Mouse (Mus musculus) c-Kit-positive CD71-positive TER-119-negative erythroid progenitor cells, embryonic 14.5 days (primary cell): ENCODE data around the gene Pigv.

Source experiments
- DNase-seq: peaks from one replicate; pipeline ENCODE4 v3.0.0-alpha.2; 2013; ENCODE audit warnings: low read depth

Pigv gene

GRCm38 (mm10) chr4:133671881-133672844, at the start of gene Pigv:
Gene Pigv, minus strand, starts transcription at chr4:133672647.
- DNase-seq: peak; percentile 77

- DNase-seq: no peak
These were observed 47.3 kb upstream of the Pigv start for GRCm38 (mm10) chr4:133719791-133720190.

GRCm38 (mm10) chr4:133712755-133713154, 40.3 kb upstream of the Pigv start:
- no peak for DNase-seq

GRCm38 (mm10) chr4:133711307-133712076, 39.0 kb upstream of the Pigv start:
- DNase-seq: no peak

GRCm38 (mm10) chr4:133709395-133709794, 36.9 kb upstream of the Pigv start:
- no peak for DNase-seq

- DNase-seq: no peak
These were observed 35.0 kb upstream of the Pigv start for GRCm38 (mm10) chr4:133707464-133707863.

GRCm38 (mm10) chr4:133706956-133707355, 34.5 kb upstream of the Pigv start:
- DNase-seq: no peak

GRCm38 (mm10) chr4:133705062-133705461, 32.6 kb upstream of the Pigv start:
- peak; percentile 51 for DNase-seq

GRCm38 (mm10) chr4:133700905-133701368, 28.5 kb upstream of the Pigv start:
- DNase-seq: no peak

- no peak for DNase-seq
These were observed 22.9 kb upstream of the Pigv start for GRCm38 (mm10) chr4:133695363-133695762.

- no peak for DNase-seq
These were observed 17.8 kb upstream of the Pigv start for GRCm38 (mm10) chr4:133690252-133690651.

GRCm38 (mm10) chr4:133688417-133689067, 16.1 kb upstream of the Pigv start:
- no peak for DNase-seq

- DNase-seq: no peak
These were observed 14.7 kb upstream of the Pigv start for GRCm38 (mm10) chr4:133687126-133687525.

GRCm38 (mm10) chr4:133686512-133686911, 14.1 kb upstream of the Pigv start:
- no peak for DNase-seq

- DNase-seq: no peak
These were observed 7.8 kb upstream of the Pigv start for GRCm38 (mm10) chr4:133680206-133680786.

GRCm38 (mm10) chr4:133679629-133680028, 7.2 kb upstream of the Pigv start:
- no peak for DNase-seq

- no peak for DNase-seq
These were observed 4.8 kb upstream of the Pigv start for GRCm38 (mm10) chr4:133677266-133677665.

- no peak for DNase-seq
These were observed 3.7 kb upstream of the Pigv start for GRCm38 (mm10) chr4:133676189-133676588.

GRCm38 (mm10) chr4:133675594-133676016, 3.2 kb upstream of the Pigv start:
- no peak for DNase-seq

- no peak for DNase-seq
These were observed 1.9 kb upstream of the Pigv start for GRCm38 (mm10) chr4:133674331-133674695.

GRCm38 (mm10) chr4:133673666-133674330, 1.4 kb upstream of the Pigv start:
- peak; percentile 31 for DNase-seq
